Mouse (Mus musculus) C2C12 (cell line): ENCODE data around the gene Mrpl33. TPM values are rescaled to one million over a fixed set of nuclear protein-coding genes. Genes with fewer than 3 reads are reported as not detected.

Experiments used
- H3K27me3 ChIP-seq: one replicate; pipeline ENCODE4 v1.6.1; 2011; ENCODE audit not compliant: control insufficient read depth, insufficient read depth, insufficient read length
- H3K36me3 ChIP-seq: one replicate; pipeline ENCODE4 v1.6.1; 2011; ENCODE audit not compliant: control insufficient read depth, insufficient read depth
- H3K4me3 ChIP-seq: one replicate; pipeline ENCODE4 v1.5.1; 2011; ENCODE audit warnings: mild to moderate bottlenecking, control low read depth; ENCODE audit not compliant: poor library complexity, insufficient read depth, severe bottlenecking
- H3K79me2 ChIP-seq: one replicate; pipeline ENCODE4 v1.6.1; 2011; ENCODE audit not compliant: control insufficient read depth, insufficient read depth
- H3K79me3 ChIP-seq: one replicate; pipeline ENCODE4 v1.6.1; 2011; ENCODE audit warnings: low read depth, control low read depth
- H3ac ChIP-seq: one replicate; pipeline ENCODE3; 2011; ENCODE audit warnings: low read depth; ENCODE audit not compliant: control insufficient read depth, insufficient read length
- CEBPB ChIP-seq: IDR thresholded peaks from one replicate; pipeline ENCODE4 v1.6.1; 2011; ENCODE audit warnings: low read depth, mild to moderate bottlenecking, control low read depth, moderate library complexity
- CTCF ChIP-seq: IDR thresholded peaks from one replicate; pipeline ENCODE4 v1.5.1; 2011; ENCODE audit not compliant: control insufficient read depth, insufficient read depth, insufficient read length
- FOSL1 ChIP-seq: IDR thresholded peaks from one replicate; pipeline ENCODE4 v1.8.0; 2011; ENCODE audit warnings: mild to moderate bottlenecking, low read length; ENCODE audit not compliant: poor library complexity, insufficient read depth, severe bottlenecking
- MAX ChIP-seq: IDR thresholded peaks from one replicate; pipeline ENCODE4 v1.6.1; 2011; ENCODE audit warnings: mild to moderate bottlenecking, control low read depth
- MYOD1 ChIP-seq: IDR thresholded peaks from one replicate; pipeline ENCODE4 v1.6.1; 2011; ENCODE audit warnings: low read depth; ENCODE audit not compliant: control insufficient read depth, insufficient read length
- MYOG ChIP-seq: IDR thresholded peaks from one replicate; pipeline ENCODE4 v1.6.1; 2011; ENCODE audit not compliant: control insufficient read depth, insufficient read length; ENCODE audit errors: extremely low read depth
- USF1 ChIP-seq: IDR thresholded peaks from one replicate; pipeline ENCODE4 v1.6.1; 2011; ENCODE audit warnings: low read depth, mild to moderate bottlenecking, control low read depth, moderate library complexity
- polyA plus RNA-seq: library from polyadenylated mRNA; unstranded; fragments of >200 nt; fragmentation: generic; extraction: Trizol; gene quantifications from one replicate; pipeline ENCODE4 v1.2.1, GENCODE M21; 2012; ENCODE audit warnings: missing spikeins

Mrpl33 gene
- polyA plus RNA-seq, 1 experiment = 228 TPM

DNA sequence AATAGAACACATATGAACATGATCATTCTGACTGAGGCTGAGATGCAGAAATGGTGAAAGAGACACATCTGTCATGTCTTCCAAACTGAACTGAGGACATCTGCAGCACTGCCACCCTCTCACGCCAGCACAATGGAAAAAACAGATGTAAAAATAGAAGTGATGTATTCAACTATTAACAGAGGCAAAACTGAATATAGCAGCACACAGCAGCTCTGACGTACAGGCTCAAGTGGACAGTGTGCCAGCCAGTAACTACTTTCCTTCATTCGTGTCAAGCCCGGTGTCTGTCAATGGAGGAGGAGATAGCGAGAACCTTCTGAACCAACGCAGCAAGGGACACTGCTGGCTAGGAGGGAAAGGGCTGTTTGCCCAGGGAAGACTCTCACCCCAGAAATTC, 48.1 kb downstream of the Mrpl33 start:
- Histone ChIP-seq H3K4me3 (no peak overlapping the region), H3K36me3 (peaks cover 7% of the 10 kb centered on the region), H3K79me3 (no peaks in the 10 kb centered on the region), H3K27me3 (no peaks in the 10 kb centered on the region), H3K79me2 (no peaks in the 10 kb centered on the region), H3ac (no peak overlapping the region)
- TF ChIP-seq FOSL1 = no peak

DNA sequence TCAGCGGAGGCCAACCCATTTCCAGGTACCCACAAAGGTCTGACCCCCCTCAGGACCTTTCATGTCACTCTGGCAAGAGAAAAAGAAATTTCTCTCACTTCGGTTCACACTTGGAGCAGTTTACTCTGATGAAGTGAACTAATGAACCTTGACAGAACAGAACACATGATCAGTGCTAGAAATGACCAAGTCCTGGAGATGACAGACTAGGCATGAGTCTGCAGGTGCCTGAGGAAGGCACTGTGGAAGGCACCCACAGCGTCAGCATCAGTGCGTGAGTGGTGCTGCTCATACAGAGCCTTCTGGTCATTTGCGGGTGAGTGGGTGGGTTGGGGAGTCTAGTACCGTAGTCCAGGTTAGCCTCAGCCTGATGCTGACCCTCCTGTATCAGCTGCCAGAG, 49.1 kb downstream of the Mrpl33 start:
- Histone ChIP-seq H3K79me2 (no peaks in the 10 kb centered on the region), H3K4me3 (no peak overlapping the region), H3ac (no peak overlapping the region), H3K36me3 (peaks cover 7% of the 10 kb centered on the region), H3K79me3 (no peaks in the 10 kb centered on the region), H3K27me3 (no peaks in the 10 kb centered on the region)
- TF ChIP-seq MYOD1 (no peak), FOSL1 (no peak), MYOG (no peak), USF1 (no peak), CTCF (no peak), MAX (no peak), CEBPB (no peak)

DNA sequence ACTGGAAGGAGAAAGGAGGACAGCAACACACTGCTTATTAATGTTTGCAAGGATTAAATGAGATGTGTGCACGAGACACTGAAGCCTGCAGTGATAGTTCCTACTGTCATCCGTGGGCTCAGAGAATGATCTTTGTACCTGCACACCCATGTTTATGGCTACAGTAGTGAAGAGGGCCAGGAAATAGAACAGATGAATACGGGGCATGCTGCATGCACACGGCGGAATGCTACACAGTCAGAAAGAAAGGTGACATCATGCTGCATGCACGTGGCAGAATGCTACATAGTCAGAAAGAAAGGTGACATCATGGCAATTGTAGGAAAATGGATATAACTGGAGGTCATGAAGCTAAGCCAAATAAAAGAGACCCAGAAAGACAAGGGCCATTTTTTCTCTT, 49.8 kb downstream of the Mrpl33 start:
- no peak overlapping the region for H3K4me3 ChIP-seq
- H3K36me3 ChIP-seq = peaks cover 3% of the 10 kb centered on the region
- H3K79me3 ChIP-seq = no peaks in the 10 kb centered on the region
- TF ChIP-seq MAX = peak; percentile 53
- no peak for TF ChIP-seq USF1
- H3ac ChIP-seq = no peak overlapping the region
- no peaks in the 10 kb centered on the region for H3K27me3 ChIP-seq
- no peaks in the 10 kb centered on the region for H3K79me2 ChIP-seq

DNA sequence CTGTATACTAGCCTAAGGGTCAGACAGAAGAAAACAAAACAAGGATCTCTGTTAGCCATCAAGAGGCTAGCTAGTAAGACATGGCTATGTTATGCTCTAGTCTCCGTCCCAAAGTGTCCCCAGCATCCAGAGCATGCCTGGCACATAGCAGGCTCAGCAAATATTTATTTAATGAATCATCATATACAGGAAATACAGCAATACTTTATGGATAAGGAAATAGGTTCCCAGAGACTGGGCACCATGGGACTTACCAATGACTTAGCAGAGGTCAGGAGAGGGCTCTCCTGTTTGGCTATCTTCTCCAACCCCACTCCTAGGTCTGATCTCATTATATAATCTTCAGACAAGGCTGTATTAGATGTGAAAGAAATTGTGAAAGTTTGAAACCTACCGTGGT, 50.6 kb downstream of the Mrpl33 start:
- TF ChIP-seq MAX (no peak), MYOG (no peak), CTCF (no peak), USF1 (no peak), FOSL1 (no peak), CEBPB (no peak), MYOD1 (no peak)
- Histone ChIP-seq H3K79me2 (no peaks in the 10 kb centered on the region), H3ac (no peak overlapping the region), H3K4me3 (no peak overlapping the region), H3K36me3 (no peaks in the 10 kb centered on the region), H3K79me3 (no peaks in the 10 kb centered on the region), H3K27me3 (no peaks in the 10 kb centered on the region)

- H3K79me2 ChIP-seq = no peaks in the 10 kb centered on the region
- no peak overlapping the region for H3ac ChIP-seq
- no peak for TF ChIP-seq CTCF
- no peak for TF ChIP-seq MYOG
- TF ChIP-seq CEBPB = peak; percentile 42
- H3K27me3 ChIP-seq = no peaks in the 10 kb centered on the region
- no peaks in the 10 kb centered on the region for H3K36me3 ChIP-seq
- H3K79me3 ChIP-seq = no peaks in the 10 kb centered on the region
- H3K4me3 ChIP-seq = no peak overlapping the region
Measured at GRCm38 (mm10) chr5:31650518-31651288, 54.0 kb downstream of the Mrpl33 start.

DNA sequence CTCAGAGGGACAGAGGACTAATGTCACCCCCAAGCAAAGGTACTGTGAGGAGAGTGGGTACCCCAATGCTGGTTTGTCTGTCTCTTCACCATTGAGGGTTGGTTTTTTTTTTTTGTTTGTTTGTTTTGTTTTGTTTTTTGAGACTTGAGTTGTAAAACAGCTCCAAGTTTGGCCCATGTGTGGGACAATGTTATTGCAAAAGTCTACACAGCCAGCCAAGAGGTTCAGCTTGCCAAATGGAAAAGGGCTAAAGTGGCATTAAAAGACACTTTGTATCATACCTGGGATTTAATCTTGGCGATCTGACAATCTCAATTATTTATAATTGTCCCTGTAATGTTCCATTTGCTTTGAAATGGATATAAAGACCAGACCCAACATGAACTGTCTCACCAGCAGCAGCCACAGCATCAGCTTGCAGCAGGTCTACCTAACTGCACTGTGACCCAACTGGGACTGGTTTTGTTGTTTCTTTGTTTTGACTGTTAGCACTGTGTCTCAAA, 59.0 kb downstream of the Mrpl33 start:
- no peak overlapping the region for H3ac ChIP-seq
- H3K4me3 ChIP-seq = no peak overlapping the region
- TF ChIP-seq CEBPB = no peak
- no peak for TF ChIP-seq FOSL1
- TF ChIP-seq MYOD1 = no peak
- TF ChIP-seq MAX = no peak
- TF ChIP-seq MYOG = no peak
- no peak for TF ChIP-seq USF1
- no peak for TF ChIP-seq CTCF
- no peaks in the 10 kb centered on the region for H3K27me3 ChIP-seq
- H3K79me3 ChIP-seq = no peaks in the 10 kb centered on the region
- H3K79me2 ChIP-seq = no peaks in the 10 kb centered on the region
- no peaks in the 10 kb centered on the region for H3K36me3 ChIP-seq
